In the genomic region with DNA sequence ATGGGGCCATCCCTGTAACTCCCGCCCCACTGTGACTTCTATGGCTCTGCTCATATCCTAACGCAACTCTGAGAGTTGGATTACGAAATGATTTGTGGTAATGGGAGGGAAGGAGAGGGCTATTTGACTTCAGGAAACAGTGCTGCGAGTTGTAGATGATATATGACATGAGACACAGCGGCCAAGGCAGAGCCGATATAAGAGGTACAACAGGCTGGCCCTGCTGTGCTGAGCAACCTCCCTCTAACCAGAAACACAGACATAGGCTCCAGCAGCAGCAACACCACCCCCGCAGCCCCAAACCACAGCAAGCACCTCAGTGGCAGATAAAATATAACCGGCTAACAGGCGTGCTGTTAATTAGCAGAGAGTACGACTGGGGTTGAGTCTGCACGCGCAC, we compare ENCODE assay signal across 16 mouse cellular contexts.
DNase-seq lines count a peak whose midpoint lies in the region; ATAC-seq and TF ChIP-seq lines count a peak whose summit lies in the region.
"Had no signal": no experiment of that assay in that cellular context is flagged by ENCODE, and none has a peak within 500 bp of the region (broad histone marks: within the 10 kb centered on the region; RNA-seq: fewer than 3 reads in every experiment).

No protein-coding gene starts in this region.

- no peak overlapping the region for H3K27ac ChIP-seq in kidney, postnatal 0 days
- H3K27ac ChIP-seq in intestine, embryonic 16.5 days (ENCODE audit: low read length), result no peak overlapping the region
- H3K27ac ChIP-seq: left cerebral cortex, adult 2 months; liver, embryonic 14.5 days had no signal

- WGBS in kidney, postnatal 0 days, result 15% methylated on average over 12 of the region's 12 CpGs
- WGBS in intestine, embryonic 16.5 days, result 51% methylated on average over 12 of the region's 12 CpGs

- no peaks in the 10 kb centered on the region for H3K9me3 ChIP-seq in kidney, postnatal 0 days (replicated peaks; ENCODE audit: low read length)
- H3K9me3 ChIP-seq in intestine, embryonic 16.5 days (ENCODE audit: control insufficient read depth, low read length), result no peaks in the 10 kb centered on the region

- H3K27me3 ChIP-seq in kidney, postnatal 0 days (ENCODE audit: insufficient read depth, low read length), result peaks cover 3% of the 10 kb centered on the region; the same call in 1 of the 2 replicates
- H3K27me3 ChIP-seq in intestine, embryonic 16.5 days (replicated peaks; ENCODE audit: control insufficient read depth, insufficient read depth, low read length), result peaks cover 7% of the 10 kb centered on the region
- H3K27me3 ChIP-seq: Patski had no signal

- peak; percentile 2 for DNase-seq in adrenal gland, postnatal 10 days
- no peak for DNase-seq in adrenal gland, postnatal 14 days
- DNase-seq in kidney, postnatal 0 days (ENCODE audit: low spot score), result peak; percentile 74
- no peak for DNase-seq in kidney, postnatal 10 days
- DNase-seq in right cerebral cortex, adult 2 months (ENCODE audit: low spot score in 2 of 2), result peak; percentile 13 to 29
- no peak for DNase-seq in right cerebral cortex, postnatal 14 days
- peak; percentile 3 for DNase-seq in yolk sac, embryonic 10.5 days (ENCODE audit: low spot score)
- DNase-seq: cerebellum, postnatal 10 days; gastrocnemius, postnatal 25 days; heart, postnatal 36 days; thymus, adult 2 months had no signal

- no peaks in the 10 kb centered on the region for H3K36me3 ChIP-seq in kidney, postnatal 0 days (ENCODE audit: insufficient read depth, low read length)
- no peaks in the 10 kb centered on the region for H3K36me3 ChIP-seq in intestine, embryonic 16.5 days (ENCODE audit: control insufficient read depth, insufficient read depth, low read length)

- TF ChIP-seq CTCF in kidney, postnatal 0 days (IDR thresholded peaks at IDR 0.05; ENCODE audit: low read depth), result no peak

- H3K4me3 ChIP-seq in kidney, postnatal 0 days (replicated peaks; ENCODE audit: low read depth, low read length), result no peak overlapping the region
- H3K4me3 ChIP-seq in intestine, embryonic 16.5 days (ENCODE audit: low read length), result no peak overlapping the region
- H3K4me3 ChIP-seq: left cerebral cortex, adult 2 months; myocyte had no signal

- no peak overlapping the region for H3K9ac ChIP-seq in kidney, postnatal 0 days (ENCODE audit: low read depth, low read length)
- no peak overlapping the region for H3K9ac ChIP-seq in intestine, embryonic 16.5 days (ENCODE audit: low read depth, low read length)
- H3K9ac ChIP-seq: liver, embryonic 14.5 days had no signal

- ATAC-seq in kidney, postnatal 0 days (replicated peaks; ENCODE audit: low FRiP score, low read depth), result no peak
- no peak for ATAC-seq in intestine, embryonic 16.5 days
- ATAC-seq: Patski had no signal

- H3K4me1 ChIP-seq in kidney, postnatal 0 days (replicated peaks; ENCODE audit: insufficient read depth, low read length), result peaks cover 5% of the 10 kb centered on the region; the same call in 1 of the 2 replicates
- H3K4me1 ChIP-seq in intestine, embryonic 16.5 days (ENCODE audit: control insufficient read depth, insufficient read depth, low read length), result no peaks in the 10 kb centered on the region

- H3K4me2 ChIP-seq in kidney, postnatal 0 days (ENCODE audit: low read length), result 0 out of 2 replicates have a peak overlapping the region, but pooled peaks have one; percentile 4
- no peak overlapping the region for H3K4me2 ChIP-seq in intestine, embryonic 16.5 days (ENCODE audit: low read depth, low read length)

Comparison
In these comparisons a context has a peak if more than half of its experiments do, and no peak if none do; other contexts are left out.
1. DNase-seq: peak in adrenal gland, postnatal 10 days (single experiment), kidney, postnatal 0 days (single experiment), right cerebral cortex, adult 2 months (2 of 2) and yolk sac, embryonic 10.5 days (single experiment); none in adrenal gland, postnatal 14 days (single experiment), kidney, postnatal 10 days (single experiment) and right cerebral cortex, postnatal 14 days (single experiment).